Mouse (Mus musculus): Measurements from ENCODE around the gene Tln1. TPM values are rescaled to one million over a fixed set of nuclear protein-coding genes. Genes with fewer than 3 reads are reported as not detected.

The Tln1 gene
- polyA plus RNA-seq, 1 experiment from 2014 or later, result 61.9 TPM

- Histone ChIP-seq H3K9me3 (no peaks in the 10 kb centered on the region), H3K4me1 (replicated peaks) (0 out of 2 replicates have a peak, but pooled peaks cover 2% of the 10 kb centered on the region), H3K4me2 (replicated peaks) (no peak overlapping the region), H3K4me3 (replicated peaks) (no peak overlapping the region), H3K27me3 (replicated peaks) (no peaks in the 10 kb centered on the region), H3K36me3 (peaks cover 16% of the 10 kb centered on the region), H3K27ac (no peak overlapping the region), H3K9ac (no peak overlapping the region)
- WGBS, result 75% methylated on average over 8 of the region's 8 CpGs
- ATAC-seq, result no peak
These were observed 23.9 kb upstream of the Tln1 start for GRCm38 (mm10) chr4:43586411-43586810.

DNA sequence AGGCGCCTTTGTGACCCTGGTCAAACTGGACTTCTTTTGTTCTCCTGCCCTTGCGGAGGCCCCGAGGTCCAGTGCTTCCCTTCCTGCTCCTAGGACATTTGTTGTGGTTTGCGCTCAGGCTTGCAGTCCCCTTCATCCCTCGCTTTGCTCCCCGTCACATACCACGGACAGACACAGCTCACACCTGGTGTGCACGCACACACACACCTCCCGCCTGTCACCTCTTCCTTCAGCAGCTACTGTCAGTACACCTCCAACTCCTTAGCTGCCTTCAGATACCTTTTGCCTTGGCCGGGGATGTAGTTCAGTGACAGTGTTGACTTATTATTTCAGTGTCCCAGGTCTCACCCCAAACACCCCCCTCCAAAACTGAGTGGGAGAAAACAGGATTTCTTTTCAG, 23.2 kb upstream of the Tln1 start:
- Histone ChIP-seq H3K4me1 (replicated peaks) (0 out of 2 replicates have a peak, but pooled peaks cover 2% of the 10 kb centered on the region), H3K9ac (no peak overlapping the region), H3K4me3 (replicated peaks) (no peak overlapping the region), H3K36me3 (peaks cover 20% of the 10 kb centered on the region), H3K9me3 (no peaks in the 10 kb centered on the region), H3K27ac (no peak overlapping the region), H3K4me2 (replicated peaks) (no peak overlapping the region), H3K27me3 (replicated peaks) (no peaks in the 10 kb centered on the region)
- no peak for ATAC-seq
- WGBS, result 55% methylated on average over 9 of the region's 10 CpGs

GRCm38 (mm10) chr4:43584444-43585416, 22.2 kb upstream of the Tln1 start, which contains the start of gene Msmp:
TSS of gene Msmp (minus strand) at chr4:43584494.
- ATAC-seq, result no peak
- no peaks in the 10 kb centered on the region for H3K27me3 ChIP-seq (replicated peaks)
- H3K9ac ChIP-seq, result no peak within 1 kb of the TSS
- 63% methylated on average over 12 of the region's 12 CpGs for WGBS
- H3K27ac ChIP-seq, result no peak within 1 kb of the TSS
- H3K9me3 ChIP-seq, result no peaks in the 10 kb centered on the region
- H3K4me3 ChIP-seq (replicated peaks), result no peak within 1 kb of the TSS
- no peak within 1 kb of the TSS for H3K4me2 ChIP-seq (replicated peaks)
- H3K4me1 ChIP-seq (replicated peaks), result peaks cover 6% of the 10 kb centered on the region; the same call in 1 of the 2 replicates
- H3K36me3 ChIP-seq, result peaks cover 20% of the 10 kb centered on the region

DNA sequence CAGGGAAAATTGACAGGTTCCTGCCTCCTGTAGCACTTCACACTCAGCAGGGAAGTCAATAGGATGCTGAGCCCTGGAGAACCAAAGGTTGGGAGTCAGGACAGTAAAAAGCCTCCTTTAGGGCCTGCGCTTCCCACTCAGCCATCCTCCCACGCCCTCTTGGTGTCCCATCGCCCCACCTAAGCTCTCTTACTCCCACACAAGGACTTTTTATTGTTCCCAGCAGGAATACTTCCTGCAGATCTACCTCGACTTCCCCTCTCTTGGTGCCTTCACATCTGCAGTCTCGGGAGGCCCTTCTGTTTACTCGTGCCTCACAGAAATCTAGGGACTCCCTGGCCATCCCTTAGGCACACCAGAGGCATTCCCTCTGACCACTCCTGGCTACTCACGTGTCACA, 20.9 kb upstream of the Tln1 start:
- Histone ChIP-seq H3K4me3 (replicated peaks) (no peak overlapping the region), H3K9ac (no peak overlapping the region), H3K36me3 (peaks cover 20% of the 10 kb centered on the region), H3K9me3 (no peaks in the 10 kb centered on the region), H3K4me2 (replicated peaks) (no peak overlapping the region), H3K27me3 (replicated peaks) (no peaks in the 10 kb centered on the region), H3K27ac (no peak overlapping the region), H3K4me1 (replicated peaks) (peaks cover 11% of the 10 kb centered on the region; the same call in 1 of the 2 replicates)
- WGBS, result 70% methylated on average over 7 of the region's 7 CpGs
- no peak for ATAC-seq

GRCm38 (mm10) chr4:43582241-43582640, 19.8 kb upstream of the Tln1 start:
- no peak for ATAC-seq
- no peak overlapping the region for H3K9ac ChIP-seq
- WGBS, result 94% methylated on average over 5 of the region's 5 CpGs

DNA sequence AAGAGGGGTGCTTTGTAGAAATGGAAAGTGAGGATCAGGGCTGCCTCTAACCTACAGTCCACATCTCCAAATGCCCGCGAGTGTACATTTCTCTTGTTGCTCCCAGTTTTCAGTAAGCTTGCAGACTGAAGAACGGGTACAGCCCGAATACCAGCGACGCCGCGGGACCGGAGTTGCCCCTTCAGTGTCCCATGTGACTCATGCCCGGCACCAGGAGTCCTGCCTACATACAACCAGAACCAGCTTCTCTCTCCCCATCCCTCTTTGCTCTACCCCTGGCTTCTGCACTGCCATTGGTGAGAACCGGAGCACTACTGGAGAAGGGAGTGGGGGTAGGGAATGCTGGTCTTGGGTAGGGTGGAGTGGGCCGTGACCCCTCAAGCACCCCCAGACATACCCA, 18.9 kb upstream of the Tln1 start:
- Histone ChIP-seq H3K36me3 (peaks cover 20% of the 10 kb centered on the region), H3K9me3 (no peaks in the 10 kb centered on the region), H3K4me1 (replicated peaks) (peaks cover 26% of the 10 kb centered on the region), H3K9ac (no peak overlapping the region), H3K27me3 (replicated peaks) (no peaks in the 10 kb centered on the region), H3K4me2 (replicated peaks) (no peak overlapping the region), H3K27ac (no peak overlapping the region), H3K4me3 (replicated peaks) (no peak overlapping the region)
- 95% methylated on average over 12 of the region's 12 CpGs for WGBS
- ATAC-seq, result no peak

More at GRCm38 (mm10) chr4:43582241-43582640, 19.8 kb upstream of the Tln1 start:
- no peaks in the 10 kb centered on the region for H3K27me3 ChIP-seq (replicated peaks)
- H3K4me3 ChIP-seq (replicated peaks), result no peak overlapping the region
- peaks cover 17% of the 10 kb centered on the region for H3K4me1 ChIP-seq (replicated peaks)
- H3K9me3 ChIP-seq, result no peaks in the 10 kb centered on the region
- peaks cover 20% of the 10 kb centered on the region for H3K36me3 ChIP-seq
- H3K27ac ChIP-seq, result no peak overlapping the region
- no peak overlapping the region for H3K4me2 ChIP-seq (replicated peaks)

DNA sequence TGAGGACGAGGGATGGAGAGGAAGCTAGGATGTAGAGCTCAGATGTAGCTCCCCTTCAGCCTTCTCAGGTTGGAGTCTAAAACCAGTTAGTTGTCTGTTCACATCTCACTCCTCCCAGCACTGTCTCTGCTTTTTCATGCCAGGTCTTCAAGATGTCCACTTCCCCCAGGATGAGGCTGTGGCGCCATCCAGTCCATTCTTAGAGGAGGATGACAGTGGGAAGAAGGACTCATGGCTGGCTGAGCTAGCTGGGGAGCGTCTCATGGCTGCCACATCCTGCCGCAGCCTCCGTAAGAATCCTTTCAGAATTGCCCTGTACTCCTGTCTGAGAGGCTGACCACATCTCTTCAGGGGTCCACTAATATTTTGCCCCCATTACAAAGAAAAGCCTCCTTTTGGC, 18.2 kb upstream of the Tln1 start:
- 0 out of 2 replicates have a peak overlapping the region, but pooled peaks have one; percentile 13 for H3K9ac ChIP-seq
- 93% methylated on average over 5 of the region's 5 CpGs for WGBS
- H3K36me3 ChIP-seq, result peaks cover 20% of the 10 kb centered on the region
- ATAC-seq, result no peak
- no peak overlapping the region for H3K4me3 ChIP-seq (replicated peaks)
- H3K9me3 ChIP-seq, result no peaks in the 10 kb centered on the region
- no peak overlapping the region for H3K4me2 ChIP-seq (replicated peaks)
- no peaks in the 10 kb centered on the region for H3K27me3 ChIP-seq (replicated peaks)
- H3K27ac ChIP-seq, result no peak overlapping the region
- H3K4me1 ChIP-seq (replicated peaks), result peaks cover 28% of the 10 kb centered on the region

DNA sequence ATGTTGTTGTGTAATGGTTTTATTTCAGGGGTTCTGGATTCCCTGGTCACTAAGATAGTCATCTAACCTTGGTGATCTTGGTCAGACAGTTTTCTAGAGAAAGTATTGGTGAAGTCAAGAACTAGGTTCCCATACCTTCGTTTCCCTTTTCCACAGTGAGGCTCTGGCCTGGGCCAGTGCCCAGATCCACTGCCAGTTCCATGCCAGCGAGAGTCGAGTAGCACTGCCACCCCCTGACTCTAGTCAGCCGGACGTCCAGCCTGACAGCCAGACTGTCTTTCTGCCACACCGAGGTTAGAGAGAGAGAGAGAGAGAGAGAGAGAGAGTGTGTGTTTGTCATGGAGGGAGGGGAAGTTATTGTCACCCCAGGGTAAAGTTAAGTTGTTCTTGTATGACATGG, 17.2 kb upstream of the Tln1 start:
- Histone ChIP-seq H3K4me2 (replicated peaks) (peak overlapping the region; percentile 94), H3K36me3 (peaks cover 20% of the 10 kb centered on the region), H3K27me3 (replicated peaks) (no peaks in the 10 kb centered on the region), H3K4me3 (replicated peaks) (peak overlapping the region; percentile 84), H3K4me1 (replicated peaks) (peaks cover 30% of the 10 kb centered on the region), H3K9ac (no peak overlapping the region), H3K9me3 (no peaks in the 10 kb centered on the region), H3K27ac (no peak overlapping the region)
- no peak for ATAC-seq
- WGBS, result 78% methylated on average over 6 of the region's 6 CpGs

GRCm38 (mm10) chr4:43579256-43579655, 16.8 kb upstream of the Tln1 start:
- H3K4me1 ChIP-seq (replicated peaks), result peaks cover 28% of the 10 kb centered on the region
- H3K27ac ChIP-seq, result peak overlapping the region; percentile 94
- under 1% methylated on average over 10 of the region's 10 CpGs for WGBS
- H3K4me2 ChIP-seq (replicated peaks), result peak overlapping the region; percentile 94
- peaks cover 20% of the 10 kb centered on the region for H3K36me3 ChIP-seq
- peak overlapping the region; percentile 87 for H3K9ac ChIP-seq
- peak overlapping the region; percentile 84 for H3K4me3 ChIP-seq (replicated peaks)
- no peaks in the 10 kb centered on the region for H3K27me3 ChIP-seq (replicated peaks)
- ATAC-seq, result no peak
- H3K9me3 ChIP-seq, result no peaks in the 10 kb centered on the region

- Histone ChIP-seq H3K27me3 (replicated peaks) (no peaks in the 10 kb centered on the region), H3K4me1 (replicated peaks) (peaks cover 28% of the 10 kb centered on the region), H3K9ac (peak within 1 kb of the TSS; percentile 87), H3K4me3 (replicated peaks) (peak within 1 kb of the TSS; percentile 84), H3K9me3 (no peaks in the 10 kb centered on the region), H3K27ac (peak within 1 kb of the TSS; percentile 94), H3K36me3 (peaks cover 17% of the 10 kb centered on the region), H3K4me2 (replicated peaks) (peak within 1 kb of the TSS; percentile 94)
- peak; percentile 97 for ATAC-seq
- under 1% methylated on average over 75 of the region's 76 CpGs for WGBS
These were observed 16.1 kb upstream of the Tln1 start, which contains the start of the genes Rgp1 and Gba2 for GRCm38 (mm10) chr4:43578376-43579204. TSS of gene Rgp1 (plus strand) at chr4:43578715. TSS of gene Gba2 (minus strand) at chr4:43578873.

- Histone ChIP-seq H3K9me3 (no peaks in the 10 kb centered on the region), H3K4me1 (replicated peaks) (peaks cover 28% of the 10 kb centered on the region), H3K9ac (peak overlapping the region; percentile 87), H3K36me3 (0 out of 2 replicates have a peak, but pooled peaks cover 10% of the 10 kb centered on the region), H3K4me3 (replicated peaks) (peak overlapping the region; percentile 84), H3K27ac (no peak overlapping the region), H3K27me3 (replicated peaks) (no peaks in the 10 kb centered on the region), H3K4me2 (replicated peaks) (peak overlapping the region; percentile 94)
- ATAC-seq, result no peak
- 36% methylated on average over 8 of the region's 8 CpGs for WGBS
These were observed 14.9 kb upstream of the Tln1 start for GRCm38 (mm10) chr4:43577237-43577881.

Data from intestine, embryonic 15.5 days (tissue).